Mouse (Mus musculus) cerebellum, postnatal 36 days (tissue): ENCODE data around the gene Trim2.
A peak's percentile ranks its signal among the peaks of the same experiment; 100 is the strongest.

Experiments
- DNase-seq, 2 experiments: peaks; one replicate each; pipeline ENCODE4 v3.0.0; 2021 to 2022; ENCODE audit warnings: mixed read lengths in 2 of 2

Trim2 gene

GRCm38 (mm10) chr3:84253655-84254519 is 52.8 kb downstream of the Trim2 start:
- DNase-seq = no peak

- no peak for DNase-seq
Measured at GRCm38 (mm10) chr3:84252776-84253654, 53.7 kb downstream of the Trim2 start.

DNA sequence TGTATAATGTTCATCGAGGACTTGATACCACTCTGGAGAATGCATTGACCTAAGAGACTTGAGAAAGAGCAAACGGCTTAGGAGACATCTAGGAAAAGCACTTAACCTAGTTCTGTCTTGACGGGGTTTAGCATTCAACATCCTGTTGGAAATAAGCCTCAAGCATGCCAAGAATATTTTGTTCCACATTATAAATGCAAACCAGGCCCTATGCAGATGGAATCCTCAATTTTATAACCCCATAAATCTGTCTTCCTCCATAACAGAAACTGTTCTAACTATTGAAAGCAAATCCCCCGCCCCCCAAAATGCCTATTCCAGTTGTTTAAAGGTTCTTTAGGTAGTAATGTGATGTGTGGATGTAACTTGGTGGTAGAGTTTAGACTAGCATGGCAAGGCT is 55.0 kb downstream of the Trim2 start:
- DNase-seq = no peak

DNA sequence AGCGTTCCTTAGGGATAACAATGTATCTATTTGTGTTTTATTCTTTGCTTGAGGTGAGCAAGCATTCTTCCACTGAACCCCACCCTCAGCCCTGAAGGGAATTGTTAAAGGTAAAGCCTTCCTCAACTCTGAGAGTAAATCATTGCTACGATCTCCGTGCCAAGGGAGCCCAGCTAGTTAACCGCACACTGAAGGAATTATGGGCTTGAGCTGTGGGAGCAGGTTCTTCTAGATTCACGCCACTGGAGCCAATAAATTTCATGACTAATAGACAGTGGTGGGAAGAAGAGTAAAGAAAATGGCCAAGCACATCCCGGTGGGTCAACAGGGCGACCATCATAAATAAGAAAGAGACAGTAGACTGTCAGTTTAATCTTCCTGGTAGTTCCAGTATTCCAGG is 56.4 kb downstream of the Trim2 start:
- DNase-seq = no peak

DNA sequence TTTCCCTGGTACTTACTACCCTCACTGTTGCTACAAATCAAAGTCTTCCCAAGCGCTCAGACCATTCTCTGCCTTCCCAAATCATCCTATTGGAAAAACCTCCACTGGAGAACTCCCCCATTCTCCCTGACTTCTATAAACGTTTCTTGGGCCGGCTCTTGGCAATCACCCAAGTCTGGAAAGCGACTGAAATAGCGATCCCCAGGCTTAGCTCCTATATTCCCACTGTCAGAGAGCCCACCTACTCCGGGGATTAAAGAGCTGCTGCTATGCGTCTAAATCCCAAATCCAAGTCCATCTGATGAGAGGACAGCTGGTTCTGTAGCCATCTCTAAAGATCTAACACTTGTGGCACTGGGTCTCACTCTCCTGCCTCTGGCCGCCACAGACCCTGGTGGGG is 58.9 kb downstream of the Trim2 start:
- DNase-seq = no peak

GRCm38 (mm10) chr3:84246421-84246861 is 60.2 kb downstream of the Trim2 start:
- no peak for DNase-seq

- DNase-seq = no peak
Measured at GRCm38 (mm10) chr3:84243116-84243515, 63.6 kb downstream of the Trim2 start.

DNA sequence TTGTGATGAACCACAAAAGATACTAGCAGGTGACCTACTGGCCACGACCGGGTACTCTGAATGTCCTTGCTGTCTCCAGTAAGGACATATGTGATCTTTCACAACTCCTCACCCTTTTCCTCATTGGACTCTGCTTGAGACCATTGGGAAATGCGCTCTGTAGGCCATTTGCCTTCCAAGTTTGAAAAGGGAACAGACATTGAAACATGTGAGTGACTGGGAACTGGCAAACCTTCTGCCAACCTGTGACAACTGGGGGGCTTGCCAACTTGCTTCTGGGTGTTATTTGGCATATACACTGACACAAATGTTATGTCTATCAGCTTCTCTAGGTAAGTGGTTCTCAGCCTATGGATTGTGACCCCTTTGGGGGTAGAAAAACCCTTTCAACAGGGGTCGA is 64.2 kb downstream of the Trim2 start:
- peak; percentile 37 to 49 for DNase-seq

DNA sequence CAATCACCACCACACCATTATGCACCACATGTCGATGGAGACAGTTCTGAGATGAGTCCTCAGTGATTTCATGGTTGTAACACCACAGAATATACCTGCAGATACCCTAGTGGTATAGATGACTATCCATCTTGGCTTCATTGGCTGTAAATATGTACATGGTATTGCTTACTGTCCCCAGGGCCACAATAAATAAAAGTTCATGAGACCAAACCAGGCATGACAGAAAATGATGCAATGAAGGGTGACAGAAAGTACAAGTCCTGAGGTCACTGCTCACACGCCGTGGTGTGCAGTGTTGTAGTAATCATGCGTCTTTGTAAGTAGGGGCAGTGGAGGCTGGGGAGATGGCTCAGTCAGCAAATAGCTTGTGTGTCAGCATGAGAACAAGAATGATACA is 65.6 kb downstream of the Trim2 start:
- DNase-seq = no peak

DNA sequence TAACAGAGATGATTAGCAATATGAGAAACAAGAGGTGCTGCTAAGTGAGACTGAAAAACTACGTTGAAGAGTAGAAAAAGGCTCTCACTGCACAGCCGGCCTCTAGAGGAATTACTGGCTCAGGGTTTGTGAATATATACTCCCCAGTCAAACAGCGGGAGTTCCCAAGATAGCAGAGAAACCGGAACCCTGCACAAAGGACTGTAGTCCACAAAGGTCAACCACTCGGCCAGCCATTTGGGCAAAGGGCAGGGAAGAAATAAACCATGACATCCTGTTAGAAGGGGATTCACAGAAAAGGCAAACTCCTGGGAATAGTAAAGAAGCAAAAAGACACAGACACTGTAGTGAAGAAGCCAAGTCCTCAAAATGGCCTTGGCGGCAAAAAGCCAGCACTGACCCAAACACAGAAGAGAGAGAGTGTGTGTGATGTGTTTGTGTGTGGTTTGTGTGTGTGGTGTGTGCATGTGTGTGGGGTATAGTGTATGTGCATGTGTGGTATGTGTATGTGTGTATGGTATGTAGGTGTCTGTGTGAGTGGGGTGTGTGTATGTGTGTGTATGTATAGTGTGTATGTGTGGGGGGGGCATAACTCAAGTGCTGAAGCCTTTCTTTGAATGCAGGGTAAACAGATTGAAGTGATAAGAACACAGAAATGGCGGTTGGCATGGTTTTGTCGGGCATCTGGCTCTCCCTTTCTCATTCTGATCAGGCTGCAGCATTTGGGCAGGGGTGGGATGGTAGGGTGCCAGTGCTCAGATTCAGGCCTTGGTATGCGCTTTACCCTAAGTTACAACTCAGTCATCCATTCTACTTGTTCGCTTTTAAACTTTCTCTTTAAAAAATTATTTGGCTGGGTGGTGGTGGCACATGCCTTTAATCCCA is 71.0 kb downstream of the Trim2 start:
- no peak for DNase-seq

- DNase-seq = no peak
Measured at GRCm38 (mm10) chr3:84234562-84234961, 72.1 kb downstream of the Trim2 start.

GRCm38 (mm10) chr3:84233663-84234415 is 72.8 kb downstream of the Trim2 start:
- no peak for DNase-seq

- no peak for DNase-seq
Measured at GRCm38 (mm10) chr3:84232312-84232711, 74.4 kb downstream of the Trim2 start.

DNA sequence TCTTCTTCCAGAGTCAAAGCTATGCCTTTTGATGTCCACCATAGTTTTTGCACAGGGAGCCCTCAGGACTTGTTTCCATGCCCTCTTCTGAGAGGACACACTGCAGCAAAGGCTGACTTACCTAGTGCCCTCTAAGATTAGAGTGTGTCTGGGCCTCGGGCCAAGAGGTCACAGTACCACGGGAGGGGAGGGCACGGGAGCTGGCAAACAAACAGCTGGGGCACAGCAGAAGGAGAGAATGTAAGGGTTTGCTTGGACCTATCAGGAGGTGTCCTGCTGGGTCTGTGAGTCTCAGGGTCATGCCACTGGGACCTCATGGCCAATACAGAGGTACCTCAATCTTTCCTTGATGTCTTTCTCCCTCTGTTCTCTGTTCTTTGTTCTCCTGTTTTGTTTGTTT is 75.7 kb downstream of the Trim2 start:
- peak in 1 of 2 experiments; percentile 29 for DNase-seq

DNA sequence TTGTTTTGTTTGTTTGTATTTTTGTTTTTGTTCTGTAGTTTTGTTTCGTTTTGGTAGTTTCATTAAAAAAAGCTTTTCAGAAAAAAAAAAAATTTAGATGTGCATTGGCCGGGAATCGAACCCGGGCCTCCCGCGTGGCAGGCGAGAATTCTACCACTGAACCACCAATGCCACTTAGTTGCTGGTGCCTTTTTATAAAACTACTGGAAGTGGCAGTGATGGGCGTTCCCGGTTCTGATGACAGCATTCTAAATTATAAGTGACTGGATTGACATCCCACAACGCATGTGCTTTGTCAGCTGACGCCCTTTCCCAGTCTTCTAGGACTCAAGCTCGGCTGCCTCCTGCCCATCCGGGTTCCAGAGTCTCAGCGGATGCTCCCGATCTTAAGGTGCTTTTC is 77.8 kb downstream of the Trim2 start:
- peak; percentile 35 to 61 for DNase-seq

- peak; percentile 43 to 49 for DNase-seq
Measured at GRCm38 (mm10) chr3:84228203-84228870, 78.3 kb downstream of the Trim2 start.

GRCm38 (mm10) chr3:84227628-84228027 is 79.0 kb downstream of the Trim2 start:
- no peak for DNase-seq

DNA sequence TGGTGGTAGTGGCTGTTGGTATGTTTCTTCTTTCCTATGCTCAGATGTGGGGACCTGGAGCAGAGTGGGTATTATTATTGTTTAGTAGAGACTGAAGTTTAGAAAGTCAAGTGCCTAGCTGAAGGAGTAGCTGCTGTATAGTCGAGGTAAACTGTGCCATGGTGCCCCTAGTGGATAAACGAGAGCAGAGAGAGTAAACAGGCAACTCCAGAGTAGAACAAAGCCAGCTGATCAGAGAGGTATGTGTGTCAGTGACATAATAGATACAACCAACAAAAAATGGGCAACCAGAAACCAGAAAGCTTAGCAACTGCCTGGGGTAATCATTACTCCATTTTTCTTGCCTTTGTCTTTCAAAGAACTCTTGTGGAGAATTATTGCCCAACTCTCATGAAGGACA is 81.7 kb downstream of the Trim2 start:
- DNase-seq = no peak

- DNase-seq = peak; percentile 86
Measured at GRCm38 (mm10) chr3:84220748-84221147, 85.9 kb downstream of the Trim2 start.

DNA sequence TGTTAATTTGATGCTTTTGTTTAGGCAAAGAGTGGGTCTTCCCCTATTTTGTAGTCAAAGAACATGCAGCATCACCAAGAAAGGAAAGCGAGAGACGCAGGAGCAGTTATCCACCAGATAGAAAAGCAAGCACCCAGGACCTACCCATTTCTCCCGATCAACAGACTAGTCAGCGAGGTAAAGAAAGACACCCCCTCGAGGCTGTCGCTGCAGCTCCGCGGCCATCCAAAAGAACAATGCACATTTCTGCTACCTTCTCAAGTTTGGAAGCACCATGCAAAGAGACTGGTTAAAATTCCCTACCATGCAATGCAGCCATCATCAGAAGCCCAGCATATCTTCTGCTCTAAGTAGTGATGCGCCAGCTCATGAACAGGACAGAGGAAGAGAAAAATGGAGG is 86.4 kb downstream of the Trim2 start:
- DNase-seq = no peak

- peak; percentile 40 to 57 for DNase-seq
Measured at GRCm38 (mm10) chr3:84219720-84220273, 86.9 kb downstream of the Trim2 start.
